In genomic region chr1:52113666-52114069, GRCm38 (mm10) we compare ENCODE assay signal across 8 mouse cellular contexts. TPM values are rescaled to one million over a fixed set of nuclear protein-coding genes. Genes with fewer than 3 reads are reported as not detected.
DNase-seq lines count a peak whose midpoint lies in the region; ATAC-seq lines count a peak whose summit lies in the region.

No protein-coding gene starts in this region.

- peak overlapping the region; percentile 31 for H3K4me3 ChIP-seq in hindbrain, embryonic 12.5 days

- H3K27me3 ChIP-seq in hindbrain, embryonic 12.5 days, result no peaks in the 10 kb centered on the region

- peaks cover 5% of the 10 kb centered on the region for H3K4me1 ChIP-seq in hindbrain, embryonic 12.5 days

- peak; percentile 98 for ATAC-seq in hindbrain, embryonic 12.5 days (ENCODE audit: low FRiP score)

- H3K4me2 ChIP-seq in hindbrain, embryonic 12.5 days (replicated peaks), result peak overlapping the region; percentile 61

- H3K36me3 ChIP-seq in hindbrain, embryonic 12.5 days, result no peaks in the 10 kb centered on the region

- 1% methylated on average over 32 of the region's 32 CpGs for WGBS in hindbrain, embryonic 12.5 days

- peak overlapping the region; percentile 63 for H3K9ac ChIP-seq in hindbrain, embryonic 12.5 days

- no peaks in the 10 kb centered on the region for H3K9me3 ChIP-seq in hindbrain, embryonic 12.5 days (replicated peaks)

- H3K27ac ChIP-seq in hindbrain, embryonic 12.5 days, result peak overlapping the region; percentile 83

- peak; percentile 99 for DNase-seq in Muller cell, postnatal 12 days (ENCODE audit: inconsistent ontology term)
- DNase-seq in cerebellum, adult 9-11 months, result peak; percentile 99
- DNase-seq in frontal cortex, postnatal 10 days (ENCODE audit: low spot score in 2 of 2), result peak; percentile 97 to 98
- DNase-seq in layer of hippocampus, postnatal 14 days (ENCODE audit: low spot score in 2 of 2), result peak; percentile 99
- DNase-seq in lung, postnatal 14 days, result peak; percentile 99
- peak; percentile 90 for DNase-seq in retina, adult 2 months (ENCODE audit: low read depth, low spot score)
- peak; percentile 98 for DNase-seq in thymus, postnatal 36 days

RNA-seq across cellular contexts. Expression of gene Stat1, which starts 5.6 kb away (rescaled TPM):
- polyA plus RNA-seq in hindbrain, embryonic 12.5 days (2016; fragmentation: Nextera tagmentation; extraction: Ambion mirVana), result 17.9 and 19.2 TPM in 2 replicates
- 10 to 100 TPM; 15.8 to 17.9 TPM for total RNA-seq in layer of hippocampus, postnatal 14 days (2021)

Comparison
In these comparisons a context has a peak if more than half of its experiments do, and no peak if none do; other contexts are left out.
1. Peak in every context shown above with its lines: DNase-seq, ATAC-seq, H3K4me3 ChIP-seq and H3K27ac ChIP-seq.